Mouse (Mus musculus): ENCODE measurements around the gene Mipol1. TPM values are rescaled to one million over a fixed set of nuclear protein-coding genes. Genes with fewer than 3 reads are reported as not detected.
"Not testable (repeated sequence)": the region's sequence is repeated elsewhere in the genome, so short reads cannot be mapped to it uniquely, and the experiment has no call there.

The Mipol1 gene
- polyA plus RNA-seq, 1 experiment from 2014 or later, result 8.7 TPM

DNA sequence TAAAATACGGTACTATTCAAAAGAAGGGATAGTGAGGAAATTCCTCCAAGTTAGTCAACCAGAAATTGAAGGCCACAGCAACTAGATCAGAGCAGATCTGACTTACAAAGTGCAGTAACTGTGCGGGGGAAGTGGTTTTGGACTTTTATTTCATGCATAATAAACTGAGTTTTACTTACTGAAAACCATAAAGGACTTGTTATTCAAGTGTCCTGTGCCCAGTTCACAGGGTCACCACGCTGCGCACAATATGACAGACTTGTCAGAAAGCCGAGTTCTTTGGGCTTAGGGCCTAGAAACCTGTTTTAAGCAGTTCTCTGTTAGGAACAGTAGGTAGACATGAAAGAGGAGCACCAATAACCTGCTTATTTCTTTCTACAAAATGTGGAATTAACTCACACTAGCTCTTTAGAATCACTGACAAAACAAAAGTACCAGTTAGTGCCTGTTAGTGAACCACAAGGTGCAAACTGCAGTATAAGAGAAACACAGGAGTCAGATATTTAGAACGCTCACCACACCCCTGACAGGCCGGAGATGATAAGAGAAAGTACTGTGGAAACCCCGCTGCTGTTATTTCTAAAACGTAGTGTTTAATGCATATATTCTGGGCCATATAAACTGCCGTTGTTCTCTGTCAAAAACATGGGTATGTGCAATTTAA lies 32.7 kb upstream of the Mipol1 start, which contains the start of gene Slc25a21:
TSS of gene Slc25a21 (minus strand) at position 110 of the 664 bp plus-strand sequence.
- Histone ChIP-seq H3K9ac (ENCODE audit: low read length) (peak within 1 kb of the TSS; percentile 68), H3K4me1 (replicated peaks; ENCODE audit: control insufficient read depth, insufficient read depth, low read length) (0 out of 2 replicates have a peak, but pooled peaks cover 2% of the 10 kb centered on the region), H3K4me2 (ENCODE audit: low read depth, low read length) (peak within 1 kb of the TSS; percentile 91), H3K27me3 (ENCODE audit: control insufficient read depth, insufficient read depth, low read depth, low read length) (peaks cover 8% of the 10 kb centered on the region), H3K36me3 (ENCODE audit: control insufficient read depth, insufficient read depth, low read length) (no peaks in the 10 kb centered on the region), H3K9me3 (ENCODE audit: control insufficient read depth, low read length) (no peaks in the 10 kb centered on the region), H3K27ac (ENCODE audit: low read length) (no peak within 1 kb of the TSS), H3K4me3 (ENCODE audit: low read length) (peak within 1 kb of the TSS; percentile 59)
- ATAC-seq (ENCODE audit: low read depth), result no peak
- 72% methylated on average over 10 of the region's 10 CpGs for WGBS

DNA sequence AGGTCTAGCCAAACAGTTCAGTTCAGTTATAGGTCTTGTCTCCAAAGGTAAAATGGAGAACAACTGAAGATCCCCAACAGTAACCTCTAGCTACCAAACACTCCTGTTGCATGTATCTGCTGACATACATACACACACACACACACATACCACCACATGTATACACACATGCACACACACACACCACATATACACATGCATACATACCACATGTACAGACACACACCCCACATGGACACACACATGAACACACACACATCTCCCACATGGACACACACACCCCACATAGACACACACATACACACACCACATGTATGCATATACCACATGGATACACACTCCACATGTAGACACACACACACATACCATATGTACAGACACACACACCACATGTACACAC lies 32.0 kb upstream of the Mipol1 start:
- Histone ChIP-seq H3K4me2 (ENCODE audit: low read depth, low read length) (no peak overlapping the region), H3K27me3 (ENCODE audit: control insufficient read depth, insufficient read depth, low read depth, low read length) (peaks cover 8% of the 10 kb centered on the region), H3K9me3 (ENCODE audit: control insufficient read depth, low read length) (no peaks in the 10 kb centered on the region), H3K27ac (ENCODE audit: low read length) (no peak overlapping the region), H3K4me1 (replicated peaks; ENCODE audit: control insufficient read depth, insufficient read depth, low read length) (0 out of 2 replicates have a peak, but pooled peaks cover 2% of the 10 kb centered on the region), H3K4me3 (ENCODE audit: low read length) (no peak overlapping the region), H3K9ac (ENCODE audit: low read length) (no peak overlapping the region), H3K36me3 (ENCODE audit: control insufficient read depth, insufficient read depth, low read length) (no peaks in the 10 kb centered on the region)
- no peak for ATAC-seq (ENCODE audit: low read depth)

DNA sequence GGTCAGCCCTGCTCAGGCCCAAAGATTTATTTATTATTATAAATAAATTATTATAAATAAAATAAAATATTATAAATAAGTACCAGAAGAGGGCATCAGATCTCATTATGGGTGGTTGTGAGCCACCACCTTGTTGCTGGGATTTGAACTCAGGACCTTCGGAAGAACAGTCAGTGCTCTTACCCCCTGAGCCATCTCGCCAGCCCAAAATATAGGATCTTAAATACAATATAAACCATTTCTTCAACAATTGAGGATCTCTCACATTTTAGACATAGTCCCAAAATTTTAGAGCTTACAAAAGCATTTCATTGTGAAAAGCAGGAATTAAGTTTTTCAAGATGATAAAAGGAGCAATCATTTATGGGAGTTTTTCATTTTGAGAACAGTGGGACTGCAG lies 30.8 kb upstream of the Mipol1 start:
- Histone ChIP-seq H3K4me2 (ENCODE audit: low read depth, low read length) (no peak overlapping the region), H3K27me3 (ENCODE audit: control insufficient read depth, insufficient read depth, low read depth, low read length) (peaks cover 8% of the 10 kb centered on the region), H3K4me1 (replicated peaks; ENCODE audit: control insufficient read depth, insufficient read depth, low read length) (0 out of 2 replicates have a peak, but pooled peaks cover 2% of the 10 kb centered on the region), H3K9ac (ENCODE audit: low read length) (no peak overlapping the region), H3K36me3 (ENCODE audit: control insufficient read depth, insufficient read depth, low read length) (no peaks in the 10 kb centered on the region), H3K9me3 (ENCODE audit: control insufficient read depth, low read length) (no peaks in the 10 kb centered on the region), H3K4me3 (ENCODE audit: low read length) (no peak overlapping the region), H3K27ac (ENCODE audit: low read length) (no peak overlapping the region)
- WGBS, result 91% methylated on average over 2 of the region's 2 CpGs
- ATAC-seq (ENCODE audit: low read depth), result no peak

DNA sequence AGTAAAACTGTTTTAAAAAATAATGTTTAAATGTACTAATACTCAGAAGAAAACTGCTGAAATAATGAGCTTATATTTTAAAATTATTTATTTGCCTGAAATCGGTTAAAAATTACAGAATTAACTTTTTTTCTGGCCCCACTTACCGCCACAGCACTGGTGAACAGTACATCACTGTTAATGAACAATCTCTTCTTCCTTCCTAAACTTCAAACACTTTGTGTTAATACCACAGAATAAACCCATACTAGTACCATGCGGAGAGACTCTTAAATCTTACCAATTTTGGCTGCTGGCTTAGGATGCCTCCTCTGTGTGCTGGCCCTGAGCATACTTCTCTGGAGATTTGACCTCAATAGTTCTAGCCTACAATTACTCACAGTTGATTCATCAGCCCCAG lies 28.3 kb upstream of the Mipol1 start:
- H3K9ac ChIP-seq (ENCODE audit: low read length), result no peak overlapping the region
- H3K27me3 ChIP-seq (ENCODE audit: control insufficient read depth, insufficient read depth, low read depth, low read length), result peaks cover 6% of the 10 kb centered on the region
- no peak overlapping the region for H3K4me2 ChIP-seq (ENCODE audit: low read depth, low read length)
- no peaks in the 10 kb centered on the region for H3K36me3 ChIP-seq (ENCODE audit: control insufficient read depth, insufficient read depth, low read length)
- no peak overlapping the region for H3K4me3 ChIP-seq (ENCODE audit: low read length)
- WGBS, result 89% methylated on average over 3 of the region's 3 CpGs
- H3K27ac ChIP-seq (ENCODE audit: low read length), result no peak overlapping the region
- no peaks in the 10 kb centered on the region for H3K9me3 ChIP-seq (ENCODE audit: control insufficient read depth, low read length)
- no peaks in the 10 kb centered on the region for H3K4me1 ChIP-seq (replicated peaks; ENCODE audit: control insufficient read depth, insufficient read depth, low read length)
- no peak for ATAC-seq (ENCODE audit: low read depth)

DNA sequence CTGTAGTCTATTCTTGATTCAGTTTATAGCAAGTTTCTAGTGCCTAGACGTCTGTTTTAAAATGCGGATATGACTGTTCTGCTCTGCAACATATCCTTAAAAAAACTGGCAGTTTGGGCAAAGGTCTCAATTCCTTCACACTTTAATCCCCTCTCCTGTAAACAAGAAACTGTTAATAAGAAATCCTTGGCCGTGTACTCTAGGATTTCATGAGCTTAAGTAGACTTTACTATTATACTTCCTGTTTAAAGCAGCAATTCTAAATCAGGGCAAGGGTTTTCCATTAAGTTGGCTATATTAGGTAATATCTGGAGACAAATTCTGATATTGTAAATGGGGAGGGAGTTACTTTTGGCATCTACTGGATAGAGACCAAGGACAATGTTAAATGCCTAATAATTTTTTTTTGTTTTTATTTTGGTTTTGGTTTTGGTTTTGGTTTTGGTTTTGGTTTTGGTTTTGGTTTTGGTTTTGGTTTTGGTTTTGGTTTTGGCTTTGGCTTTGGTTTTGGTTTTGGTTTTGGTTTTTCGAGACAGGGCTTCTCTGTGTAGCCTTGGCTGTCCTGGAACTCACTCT lies 25.9 kb upstream of the Mipol1 start:
- no peak overlapping the region for H3K9ac ChIP-seq (ENCODE audit: low read length)
- no peak for ATAC-seq (ENCODE audit: low read depth)
- H3K36me3 ChIP-seq (ENCODE audit: control insufficient read depth, insufficient read depth, low read length), result no peaks in the 10 kb centered on the region
- no peaks in the 10 kb centered on the region for H3K27me3 ChIP-seq (ENCODE audit: control insufficient read depth, insufficient read depth, low read depth, low read length)
- no peak overlapping the region for H3K4me2 ChIP-seq (ENCODE audit: low read depth, low read length)
- H3K9me3 ChIP-seq (ENCODE audit: control insufficient read depth, low read length), result no peaks in the 10 kb centered on the region
- no peak overlapping the region for H3K27ac ChIP-seq (ENCODE audit: low read length)
- no peak overlapping the region for H3K4me3 ChIP-seq (ENCODE audit: low read length)
- no peaks in the 10 kb centered on the region for H3K4me1 ChIP-seq (replicated peaks; ENCODE audit: control insufficient read depth, insufficient read depth, low read length)
- 74% methylated on average over 4 of the region's 4 CpGs for WGBS

DNA sequence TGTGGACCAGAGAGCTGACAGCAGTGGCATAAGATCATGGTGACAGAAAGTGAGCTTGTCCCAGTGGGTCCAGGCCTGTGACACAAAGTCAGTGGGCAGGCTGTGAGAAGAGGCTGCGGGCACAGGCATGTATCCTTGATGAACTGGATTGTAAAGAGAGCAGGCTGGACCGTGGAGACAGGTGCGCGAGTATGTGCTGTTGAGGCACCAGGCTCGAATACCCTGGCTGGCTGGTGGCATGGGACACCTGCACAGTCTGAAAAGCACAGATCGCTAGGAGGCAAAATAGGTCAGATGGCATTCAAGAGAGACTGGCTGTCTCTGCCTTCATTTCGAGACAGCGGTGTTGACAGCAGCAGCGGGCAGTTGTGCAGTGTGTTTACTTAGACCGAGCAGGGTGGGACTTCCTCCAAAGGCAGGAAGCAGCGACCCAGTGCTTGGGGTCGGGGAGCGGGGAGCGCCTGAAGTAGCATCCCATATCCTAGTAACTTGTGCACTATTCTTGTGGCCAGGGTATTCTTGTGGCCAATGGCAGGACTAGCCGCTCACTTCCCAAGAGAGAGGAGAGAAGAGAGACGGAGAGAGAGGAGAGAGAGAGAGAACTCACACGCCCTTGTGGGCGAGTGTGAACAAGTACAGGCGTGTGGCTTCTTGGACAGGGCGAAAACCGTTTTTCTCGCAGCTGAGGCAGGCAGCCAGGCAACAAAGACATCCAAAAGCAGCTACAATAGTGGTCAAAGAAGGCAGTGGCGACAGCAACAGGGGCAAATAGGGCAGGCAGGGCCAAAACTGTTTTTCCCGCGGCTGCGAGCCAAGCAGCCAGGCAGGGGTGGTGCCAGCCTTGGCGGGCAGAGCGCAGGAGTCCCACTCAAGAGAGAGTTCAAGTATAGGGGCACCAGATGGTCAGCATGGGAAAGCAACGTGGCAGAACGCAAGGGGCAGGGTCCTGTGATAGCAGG lies 18.6 kb upstream of the Mipol1 start:
- no peaks in the 10 kb centered on the region for H3K27me3 ChIP-seq (ENCODE audit: control insufficient read depth, insufficient read depth, low read depth, low read length)
- no peaks in the 10 kb centered on the region for H3K36me3 ChIP-seq (ENCODE audit: control insufficient read depth, insufficient read depth, low read length)
- peak overlapping the region; percentile 69 for H3K4me2 ChIP-seq (ENCODE audit: low read depth, low read length)
- no peak overlapping the region for H3K27ac ChIP-seq (ENCODE audit: low read length)
- peak overlapping the region; percentile 61 for H3K9ac ChIP-seq (ENCODE audit: low read length)
- no peaks in the 10 kb centered on the region for H3K4me1 ChIP-seq (replicated peaks; ENCODE audit: control insufficient read depth, insufficient read depth, low read length)
- H3K9me3 ChIP-seq (ENCODE audit: control insufficient read depth, low read length), result no peaks in the 10 kb centered on the region
- 3% methylated on average over 30 of the region's 30 CpGs for WGBS
- H3K4me3 ChIP-seq (ENCODE audit: low read length), result peak overlapping the region; percentile 50
- ATAC-seq (ENCODE audit: low read depth), result peak; percentile 86

DNA sequence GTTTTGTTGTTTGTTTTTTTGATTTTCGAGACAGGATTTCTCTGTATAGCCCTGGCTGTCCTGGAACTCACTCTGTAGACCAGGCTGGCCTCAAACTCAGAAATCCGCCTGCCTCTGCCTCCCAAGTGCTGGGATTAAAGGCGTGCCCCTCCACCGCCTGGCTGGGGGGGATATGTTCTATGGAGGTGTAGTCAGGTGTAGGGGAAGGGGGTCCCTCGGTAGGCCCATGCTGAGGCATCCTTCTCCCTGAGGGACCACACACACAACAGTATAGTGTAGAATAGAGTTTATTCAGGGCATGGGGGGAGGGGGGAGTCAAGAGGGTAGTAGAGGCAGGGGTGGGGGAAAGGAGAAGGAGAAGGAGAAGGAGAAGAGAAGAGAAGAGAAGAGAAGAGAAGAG lies 17.8 kb upstream of the Mipol1 start:
- not testable (repeated sequence) for H3K4me1 ChIP-seq (replicated peaks; ENCODE audit: control insufficient read depth, insufficient read depth, low read length); H3K9ac ChIP-seq (ENCODE audit: low read length); H3K9me3 ChIP-seq (ENCODE audit: control insufficient read depth, low read length); H3K4me2 ChIP-seq (ENCODE audit: low read depth, low read length); H3K27me3 ChIP-seq (ENCODE audit: control insufficient read depth, insufficient read depth, low read depth, low read length); H3K4me3 ChIP-seq (ENCODE audit: low read length); H3K27ac ChIP-seq (ENCODE audit: low read length); H3K36me3 ChIP-seq (ENCODE audit: control insufficient read depth, insufficient read depth, low read length); ATAC-seq (ENCODE audit: low read depth)
- 66% methylated on average over 5 of the region's 5 CpGs for WGBS

DNA sequence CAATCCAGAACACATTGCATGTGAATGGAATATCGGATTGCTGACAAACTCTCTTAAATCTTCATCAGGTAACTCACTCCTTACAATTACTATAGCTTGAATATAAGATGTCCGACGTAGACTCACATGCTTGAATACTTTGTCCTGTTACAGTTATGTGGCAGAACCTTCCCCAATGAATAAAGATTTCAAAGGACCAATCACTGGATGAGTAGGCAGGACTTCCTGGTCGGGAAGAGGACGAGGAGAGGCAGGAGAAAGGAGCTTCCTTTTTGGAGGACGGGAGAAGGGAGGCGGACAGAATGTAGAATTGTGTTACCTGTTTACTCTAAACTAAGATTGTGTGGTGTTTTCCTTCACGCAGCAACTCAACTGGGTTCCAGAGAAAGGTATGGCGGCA lies 3.8 kb upstream of the Mipol1 start:
- Histone ChIP-seq H3K36me3 (ENCODE audit: control insufficient read depth, insufficient read depth, low read length) (no peaks in the 10 kb centered on the region), H3K9me3 (ENCODE audit: control insufficient read depth, low read length) (no peaks in the 10 kb centered on the region), H3K4me1 (replicated peaks; ENCODE audit: control insufficient read depth, insufficient read depth, low read length) (no peaks in the 10 kb centered on the region), H3K4me3 (ENCODE audit: low read length) (no peak overlapping the region), H3K9ac (ENCODE audit: low read length) (no peak overlapping the region), H3K27ac (ENCODE audit: low read length) (no peak overlapping the region), H3K4me2 (ENCODE audit: low read depth, low read length) (no peak overlapping the region), H3K27me3 (ENCODE audit: control insufficient read depth, insufficient read depth, low read depth, low read length) (no peaks in the 10 kb centered on the region)
- WGBS, result 83% methylated on average over 9 of the region's 9 CpGs
- no peak for ATAC-seq (ENCODE audit: low read depth)

DNA sequence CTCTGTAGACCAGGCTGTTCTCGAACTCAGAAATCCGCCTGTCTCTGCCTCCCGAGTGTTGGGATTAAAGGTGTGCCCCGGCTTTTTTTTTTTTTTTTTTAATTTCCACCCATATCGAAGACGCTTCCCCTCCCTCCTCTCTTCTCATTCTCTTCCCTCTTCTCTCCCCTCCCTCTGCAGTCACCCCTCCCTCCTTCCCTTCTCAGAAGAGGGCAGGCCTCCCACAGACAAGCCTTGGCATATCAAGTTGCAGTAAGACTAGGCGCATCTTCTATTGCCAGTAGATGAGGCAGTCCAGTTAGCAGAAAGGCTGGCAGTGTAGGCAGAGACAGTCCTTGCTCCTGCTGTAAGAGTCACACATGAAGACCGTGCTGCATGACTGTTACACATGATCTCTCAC lies 2.5 kb upstream of the Mipol1 start:
- 81% methylated on average over 4 of the region's 8 CpGs for WGBS
- Histone ChIP-seq H3K36me3 (ENCODE audit: control insufficient read depth, insufficient read depth, low read length) (no peaks in the 10 kb centered on the region), H3K4me2 (ENCODE audit: low read depth, low read length) (no peak overlapping the region), H3K4me3 (ENCODE audit: low read length) (no peak overlapping the region), H3K27ac (ENCODE audit: low read length) (no peak overlapping the region), H3K9me3 (ENCODE audit: control insufficient read depth, low read length) (no peaks in the 10 kb centered on the region), H3K9ac (ENCODE audit: low read length) (no peak overlapping the region), H3K4me1 (replicated peaks; ENCODE audit: control insufficient read depth, insufficient read depth, low read length) (0 out of 2 replicates have a peak, but pooled peaks cover 2% of the 10 kb centered on the region), H3K27me3 (ENCODE audit: control insufficient read depth, insufficient read depth, low read depth, low read length) (no peaks in the 10 kb centered on the region)
- ATAC-seq (ENCODE audit: low read depth), result no peak
